Mouse (Mus musculus) stomach, embryonic 14.5 days (tissue): ENCODE results near the gene Wfikkn2. TPM values are rescaled to one million over a fixed set of nuclear protein-coding genes. Genes with fewer than 3 reads are reported as not detected.

Source experiments
- ATAC-seq: fragments of 200-750 bp; cut with Nextera tagmentation; 2 replicates; pipeline ENCODE4 v1.8.0; 2017; ENCODE audit warnings: low read depth, moderate TSS enrichment; ENCODE audit not compliant: insufficient number of reproducible peaks, insufficient read depth, low FRiP score
- H3K27ac ChIP-seq: fragments of 300-500 bp; sonication (generic); 2 replicates; pipeline ENCODE4 v1.5.1; 2014; ENCODE audit warnings: mild to moderate bottlenecking, low read length, moderate library complexity, mixed read lengths
- H3K27me3 ChIP-seq: fragments of 300-500 bp; sonication (generic); 2 replicates; pipeline ENCODE4 v1.6.1; 2014; ENCODE audit warnings: low read length, control low read depth, mixed read lengths; ENCODE audit not compliant: control insufficient read depth, insufficient read depth
- H3K36me3 ChIP-seq: fragments of 300-500 bp; sonication (generic); 2 replicates; pipeline ENCODE4 v1.6.1; 2014; ENCODE audit warnings: mild to moderate bottlenecking, control low read depth, low read length, moderate library complexity, mixed read lengths; ENCODE audit not compliant: control insufficient read depth, insufficient read depth
- H3K4me1 ChIP-seq: fragments of 300-500 bp; sonication (generic); 2 replicates; pipeline ENCODE4 v1.6.1; 2014; ENCODE audit warnings: low read length, control low read depth, mixed read lengths; ENCODE audit not compliant: control insufficient read depth, insufficient read depth
- H3K4me2 ChIP-seq: fragments of 300-500 bp; sonication (generic); replicated peaks from 2 replicates; pipeline ENCODE4 v1.6.1; 2014; ENCODE audit warnings: low read depth, low read length, control low read depth
- H3K4me3 ChIP-seq: fragments of 300-500 bp; sonication (generic); 2 replicates; pipeline ENCODE4 v1.5.1; 2014; ENCODE audit warnings: low read depth, low read length, control low read depth
- H3K9ac ChIP-seq: fragments of 300-500 bp; sonication (generic); replicated peaks from 2 replicates; pipeline ENCODE4 v1.6.1; 2014; ENCODE audit warnings: low read depth, mild to moderate bottlenecking, control low read depth, low read length, moderate library complexity, mixed read lengths
- H3K9me3 ChIP-seq: fragments of 300-500 bp; sonication (generic); 2 replicates; pipeline ENCODE4 v1.6.1; 2016; ENCODE audit warnings: low read depth, low read length, control low read depth; ENCODE audit not compliant: control insufficient read depth
- WGBS: fragments of 180-500 bp; shearing (Covaris S2); extraction: QIAGEN DNeasy Blood & Tissue Kit; methylation state at CpG from one replicate; pipeline ENCODE4 v1.1.7; 2014; 5-methylcytosine and 5-hydroxymethylcytosine counted together
- polyA plus RNA-seq: library from polyadenylated mRNA; unstranded; fragments of >200 nt; fragmentation: Nextera tagmentation; extraction: Ambion mirVana; gene quantifications from 2 replicates; pipeline ENCODE4 v1.2.1, GENCODE M21; 2014

Wfikkn2 gene
- polyA plus RNA-seq: 1.3 and 1.6 TPM in 2 replicates

GRCm38 (mm10) chr11:94245955-94246788 is at the start of gene Wfikkn2:
Wfikkn2 (minus strand) TSS chr11:94246005.
- no peaks in the 10 kb centered on the region for H3K9me3 ChIP-seq
- peak within 1 kb of the TSS; percentile 53; the same call in 1 of the 2 replicates for H3K27ac ChIP-seq
- 48% methylated on average over 17 of the region's 17 CpGs for WGBS
- no peaks in the 10 kb centered on the region for H3K27me3 ChIP-seq
- peak; percentile 77 for ATAC-seq
- no peak within 1 kb of the TSS for H3K4me3 ChIP-seq
- no peaks in the 10 kb centered on the region for H3K36me3 ChIP-seq
- no peak within 1 kb of the TSS for H3K4me2 ChIP-seq
- H3K4me1 ChIP-seq: peaks cover 27% of the 10 kb centered on the region
- no peak within 1 kb of the TSS for H3K9ac ChIP-seq

GRCm38 (mm10) chr11:94294996-94295845 is 49.4 kb upstream of the Wfikkn2 start:
- Histone ChIP-seq H3K9me3 (no peaks in the 10 kb centered on the region), H3K4me3 (no peak overlapping the region), H3K9ac (no peak overlapping the region), H3K36me3 (peaks cover 92% of the 10 kb centered on the region), H3K27me3 (no peaks in the 10 kb centered on the region), H3K4me2 (no peak overlapping the region), H3K4me1 (no peaks in the 10 kb centered on the region), H3K27ac (no peak overlapping the region)
- WGBS: 84% methylated on average over 9 of the region's 9 CpGs
- no peak for ATAC-seq

DNA sequence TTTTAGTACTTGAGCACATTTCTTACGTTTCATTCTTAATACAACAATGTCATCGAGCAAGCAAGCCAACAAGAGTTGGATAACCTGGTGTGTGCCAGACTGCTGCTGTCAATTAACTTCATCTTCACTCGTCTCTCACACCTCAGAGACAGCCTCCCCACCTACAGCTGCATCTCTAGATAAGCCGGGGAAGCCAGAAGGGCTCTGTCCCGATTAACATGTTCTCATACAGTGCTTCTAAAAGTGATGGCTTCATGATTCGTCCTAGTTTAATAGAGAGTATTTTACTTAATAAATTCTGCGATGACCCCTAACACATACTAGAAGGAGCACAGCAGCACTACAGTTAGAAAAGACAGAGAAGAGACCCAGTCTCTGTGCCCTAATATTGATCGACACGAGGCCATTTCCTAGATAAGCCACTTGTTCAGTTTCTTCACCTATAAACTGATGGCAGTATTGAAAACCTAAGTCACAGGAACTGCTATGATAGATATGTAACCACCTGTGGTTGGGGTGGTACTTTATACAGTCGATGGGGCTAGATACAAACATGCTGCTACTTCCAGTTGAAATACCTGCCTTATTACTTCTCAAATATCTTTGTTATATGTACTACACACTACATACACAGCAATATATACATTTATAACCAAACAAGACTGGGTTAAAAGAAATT is 44.4 kb upstream of the Wfikkn2 start:
- Histone ChIP-seq H3K36me3 (peaks cover 86% of the 10 kb centered on the region), H3K27me3 (no peaks in the 10 kb centered on the region)
- WGBS: 91% methylated on average over 10 of the region's 10 CpGs

DNA sequence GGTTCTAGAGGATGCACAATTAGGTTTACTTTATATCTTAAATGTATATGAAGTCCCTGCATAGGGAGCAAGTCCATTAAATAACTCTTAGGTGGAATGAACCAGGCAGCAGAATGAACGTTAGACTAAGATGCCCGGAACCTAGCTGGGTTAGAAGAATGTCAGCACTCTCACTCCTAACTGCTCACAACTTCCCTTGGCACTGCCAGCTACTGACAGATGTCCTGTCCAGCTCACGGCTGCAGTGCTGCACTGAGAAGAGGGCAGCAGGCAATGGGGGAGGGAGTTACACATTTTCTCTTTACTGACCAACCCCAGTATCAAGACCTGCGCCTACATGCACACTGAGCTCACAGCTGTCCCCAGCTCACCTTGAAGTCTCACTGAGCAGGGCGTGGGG is 41.3 kb upstream of the Wfikkn2 start:
- 88% methylated on average over 5 of the region's 5 CpGs for WGBS
- H3K36me3 ChIP-seq: peaks cover 67% of the 10 kb centered on the region
- no peak for ATAC-seq

More for the DNA sequence above, 44.4 kb upstream of the Wfikkn2 start:
- no peak overlapping the region for H3K9ac ChIP-seq
- no peak overlapping the region for H3K4me2 ChIP-seq
- no peak for ATAC-seq
- no peaks in the 10 kb centered on the region for H3K4me1 ChIP-seq
- H3K4me3 ChIP-seq: no peak overlapping the region
- H3K27ac ChIP-seq: no peak overlapping the region
- H3K9me3 ChIP-seq: no peaks in the 10 kb centered on the region

GRCm38 (mm10) chr11:94285886-94286574 is 40.2 kb upstream of the Wfikkn2 start:
- H3K9me3 ChIP-seq: no peaks in the 10 kb centered on the region
- H3K36me3 ChIP-seq: peaks cover 58% of the 10 kb centered on the region
- no peaks in the 10 kb centered on the region for H3K4me1 ChIP-seq
- H3K4me3 ChIP-seq: no peak overlapping the region
- no peak overlapping the region for H3K4me2 ChIP-seq
- no peak overlapping the region for H3K27ac ChIP-seq
- H3K9ac ChIP-seq: no peak overlapping the region
- ATAC-seq: no peak
- 90% methylated on average over 11 of the region's 11 CpGs for WGBS
- H3K27me3 ChIP-seq: no peaks in the 10 kb centered on the region

More for the DNA sequence above, 41.3 kb upstream of the Wfikkn2 start:
- H3K4me2 ChIP-seq: no peak overlapping the region
- H3K4me1 ChIP-seq: no peaks in the 10 kb centered on the region
- H3K9ac ChIP-seq: no peak overlapping the region
- no peaks in the 10 kb centered on the region for H3K9me3 ChIP-seq
- no peak overlapping the region for H3K4me3 ChIP-seq
- no peaks in the 10 kb centered on the region for H3K27me3 ChIP-seq
- no peak overlapping the region for H3K27ac ChIP-seq

DNA sequence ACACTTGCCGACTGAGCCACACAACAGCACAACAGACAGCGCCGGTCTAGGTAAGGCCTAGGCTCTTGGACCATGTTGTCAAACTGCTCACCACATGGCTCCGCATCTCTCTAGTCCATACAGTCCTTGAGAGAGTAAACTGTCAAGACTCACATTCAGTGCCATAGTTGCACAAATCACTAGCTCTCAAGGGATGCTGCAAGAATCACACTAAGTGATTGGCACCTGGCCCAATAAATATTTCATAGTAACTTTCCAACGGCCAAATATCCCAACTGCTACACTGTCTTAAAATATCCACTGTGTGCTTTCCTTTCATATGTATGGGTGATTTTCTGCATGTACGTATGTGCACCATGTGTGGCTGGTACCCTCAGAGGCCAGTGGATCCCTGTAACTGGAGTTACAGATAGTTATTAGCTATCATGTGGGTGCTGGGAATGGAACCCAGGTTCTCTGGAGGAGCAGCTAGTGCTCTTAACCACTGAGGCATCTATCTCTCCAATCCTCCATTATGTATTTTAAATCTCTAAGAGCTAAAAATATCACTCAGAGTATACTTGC is 37.8 kb upstream of the Wfikkn2 start:
- Histone ChIP-seq H3K9ac (no peak overlapping the region), H3K27me3 (no peaks in the 10 kb centered on the region), H3K4me3 (no peak overlapping the region), H3K27ac (no peak overlapping the region), H3K36me3 (peaks cover 36% of the 10 kb centered on the region), H3K9me3 (no peaks in the 10 kb centered on the region), H3K4me1 (no peaks in the 10 kb centered on the region), H3K4me2 (no peak overlapping the region)
- no peak for ATAC-seq
- WGBS: 90% methylated on average over 6 of the region's 6 CpGs

GRCm38 (mm10) chr11:94282291-94282690 is 36.5 kb upstream of the Wfikkn2 start:
- Histone ChIP-seq H3K4me3 (no peak overlapping the region), H3K27ac (no peak overlapping the region), H3K4me2 (no peak overlapping the region), H3K36me3 (peaks cover 25% of the 10 kb centered on the region), H3K27me3 (no peaks in the 10 kb centered on the region), H3K4me1 (no peaks in the 10 kb centered on the region), H3K9me3 (no peaks in the 10 kb centered on the region), H3K9ac (no peak overlapping the region)
- WGBS: 58% methylated on average over 5 of the region's 5 CpGs
- no peak for ATAC-seq
